Mouse (Mus musculus) embryonic facial prominence, embryonic 12.5 days (tissue): ENCODE data around the gene Ptprm. TPM values are rescaled to one million over a fixed set of nuclear protein-coding genes. Genes with fewer than 3 reads are reported as not detected.

Experiments used
- ATAC-seq: fragments of 200-750 bp; cut with Nextera tagmentation; 2 replicates; pipeline ENCODE4 v1.8.0; 2017; ENCODE audit not compliant: insufficient number of reproducible peaks, insufficient read depth, low FRiP score, low TSS enrichment
- H3K27ac ChIP-seq: fragments of 300-500 bp; sonication (generic); 2 replicates; pipeline ENCODE4 v1.5.1; 2016; ENCODE audit warnings: mild to moderate bottlenecking
- H3K27me3 ChIP-seq: fragments of 300-500 bp; sonication (generic); 2 replicates; pipeline ENCODE4 v1.6.1; 2016; ENCODE audit warnings: mild to moderate bottlenecking, moderate library complexity
- H3K36me3 ChIP-seq: fragments of 300-500 bp; sonication (generic); 2 replicates; pipeline ENCODE4 v1.6.1; 2016; ENCODE audit warnings: mild to moderate bottlenecking
- H3K4me1 ChIP-seq: fragments of 300-500 bp; sonication (generic); 2 replicates; pipeline ENCODE4 v1.6.1; 2016
- H3K4me2 ChIP-seq: fragments of 300-500 bp; sonication (generic); replicated peaks from 2 replicates; pipeline ENCODE4 v1.6.1; 2016; ENCODE audit warnings: mild to moderate bottlenecking, moderate library complexity
- H3K4me3 ChIP-seq: fragments of 300-500 bp; sonication (generic); 2 replicates; pipeline ENCODE4 v1.5.1; 2016; ENCODE audit warnings: mild to moderate bottlenecking
- H3K9ac ChIP-seq: fragments of 300-500 bp; sonication (generic); 2 replicates; pipeline ENCODE4 v1.6.1; 2016; ENCODE audit warnings: mild to moderate bottlenecking, moderate library complexity
- H3K9me3 ChIP-seq: fragments of 300-500 bp; sonication (generic); 2 replicates; pipeline ENCODE4 v1.6.1; 2016; ENCODE audit warnings: mild to moderate bottlenecking, moderate library complexity
- WGBS: fragments of 180-500 bp; shearing (Covaris S2); methylation state at CpG from one replicate; pipeline ENCODE4 v1.1.7; 2016; 5-methylcytosine and 5-hydroxymethylcytosine counted together
- polyA plus RNA-seq: library from polyadenylated mRNA; unstranded; fragments of >200 nt; fragmentation: Nextera tagmentation; extraction: Ambion mirVana; gene quantifications from 2 replicates; pipeline ENCODE4 v1.2.1, GENCODE M21; 2016

The Ptprm gene
- polyA plus RNA-seq, 1 experiment from 2014 or later, result 17.2 TPM

DNA sequence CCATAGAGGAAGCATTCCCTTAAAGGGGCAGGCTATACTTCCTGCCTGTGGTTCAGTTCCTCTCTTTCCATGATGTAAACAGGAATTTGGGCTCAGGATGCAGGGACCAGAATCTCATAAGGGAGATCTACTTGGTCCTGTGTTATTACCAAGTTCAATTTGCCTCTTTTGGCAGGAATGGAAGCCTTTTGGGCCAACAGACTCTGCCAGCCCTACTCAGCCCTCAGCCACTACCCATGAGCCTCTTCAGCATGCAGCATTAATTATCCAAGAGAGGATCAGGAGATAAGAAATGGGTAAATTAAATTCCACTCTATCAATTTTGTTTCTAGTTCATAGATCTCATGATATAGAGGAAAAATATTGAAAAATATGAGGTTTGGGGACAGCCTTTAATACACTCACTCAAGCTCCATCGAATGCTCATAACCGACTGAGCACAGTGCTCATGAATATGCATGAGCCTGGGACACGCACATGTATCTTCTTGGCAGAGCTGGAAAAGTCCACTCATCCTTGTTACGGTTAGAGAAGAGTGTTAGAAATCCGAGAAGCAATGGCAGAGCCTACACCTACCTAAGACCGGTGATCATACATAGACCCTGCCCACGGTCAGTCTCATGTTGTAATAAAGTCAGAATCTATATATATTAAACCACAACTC lies 197.0 kb downstream of the Ptprm start:
- H3K9me3 ChIP-seq, result no peaks in the 10 kb centered on the region
- no peak overlapping the region for H3K27ac ChIP-seq
- WGBS, result 80% methylated on average over 7 of the region's 7 CpGs
- no peak for ATAC-seq
- H3K4me2 ChIP-seq, result no peak overlapping the region
- no peak overlapping the region for H3K9ac ChIP-seq
- H3K4me1 ChIP-seq, result no peaks in the 10 kb centered on the region
- H3K4me3 ChIP-seq, result no peak overlapping the region
- no peaks in the 10 kb centered on the region for H3K27me3 ChIP-seq
- H3K36me3 ChIP-seq, result no peaks in the 10 kb centered on the region

DNA sequence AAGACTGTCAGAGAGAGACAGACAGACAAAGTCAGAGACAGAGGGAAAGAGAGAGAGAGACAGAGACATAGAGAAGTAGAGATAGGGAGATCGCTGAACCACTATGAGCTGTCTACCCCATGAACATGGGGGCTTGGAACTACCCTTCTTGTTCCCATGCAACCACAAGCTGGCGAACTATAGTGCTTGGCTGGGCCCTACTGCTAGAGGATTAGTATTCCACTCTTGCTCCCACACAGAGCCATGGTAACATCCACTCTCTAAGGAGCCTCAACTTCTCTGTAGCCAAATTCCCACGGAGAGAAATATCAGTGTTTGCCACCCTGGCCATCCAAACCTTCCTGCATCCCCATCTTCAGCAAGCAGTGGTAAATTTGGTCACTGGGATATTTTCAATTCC lies 202.0 kb downstream of the Ptprm start:
- no peak for ATAC-seq
- H3K9ac ChIP-seq, result no peak overlapping the region
- 91% methylated on average over 3 of the region's 3 CpGs for WGBS
- H3K27me3 ChIP-seq, result no peaks in the 10 kb centered on the region
- no peaks in the 10 kb centered on the region for H3K36me3 ChIP-seq
- H3K27ac ChIP-seq, result no peak overlapping the region
- no peak overlapping the region for H3K4me3 ChIP-seq
- H3K4me1 ChIP-seq, result no peaks in the 10 kb centered on the region
- no peaks in the 10 kb centered on the region for H3K9me3 ChIP-seq
- no peak overlapping the region for H3K4me2 ChIP-seq

GRCm38 (mm10) chr17:67150441-67150840 lies 203.8 kb downstream of the Ptprm start:
- Histone ChIP-seq H3K9me3 (no peaks in the 10 kb centered on the region), H3K4me1 (no peaks in the 10 kb centered on the region), H3K27me3 (no peaks in the 10 kb centered on the region), H3K27ac (no peak overlapping the region), H3K4me3 (no peak overlapping the region), H3K4me2 (no peak overlapping the region), H3K9ac (no peak overlapping the region), H3K36me3 (no peaks in the 10 kb centered on the region)
- no peak for ATAC-seq
- 69% methylated on average over 2 of the region's 2 CpGs for WGBS

DNA sequence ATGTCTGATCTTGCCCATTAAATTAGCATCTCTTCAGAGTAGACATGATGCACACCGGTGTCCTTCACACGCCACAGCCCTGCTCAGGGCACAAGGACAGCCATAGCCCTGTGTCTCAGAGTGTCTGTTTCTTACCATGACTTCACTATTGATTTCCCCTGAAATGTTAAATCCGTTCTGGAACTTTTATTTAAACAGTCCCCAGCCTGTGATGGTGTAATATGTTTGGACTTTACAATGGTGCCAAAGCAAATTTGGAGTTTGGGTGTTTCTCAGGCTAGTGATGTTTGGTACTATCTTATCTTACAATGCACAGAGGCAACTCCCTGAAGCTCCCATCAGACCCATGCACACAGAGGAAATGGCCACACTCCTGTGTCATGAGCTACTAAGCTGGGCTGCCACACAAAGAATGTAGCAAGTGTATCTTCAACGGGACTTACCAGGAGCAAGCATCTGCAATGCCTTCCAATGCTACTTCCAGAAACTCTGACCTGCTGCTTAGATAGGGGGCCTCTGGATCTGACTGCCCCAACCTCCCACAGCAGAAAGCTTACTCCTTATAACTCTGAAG lies 212.0 kb downstream of the Ptprm start:
- Histone ChIP-seq H3K27ac (no peak overlapping the region), H3K4me1 (no peaks in the 10 kb centered on the region), H3K9ac (no peak overlapping the region), H3K9me3 (no peaks in the 10 kb centered on the region), H3K4me3 (no peak overlapping the region), H3K27me3 (no peaks in the 10 kb centered on the region), H3K36me3 (no peaks in the 10 kb centered on the region), H3K4me2 (no peak overlapping the region)
- 82% methylated on average over 4 of the region's 4 CpGs for WGBS
- no peak for ATAC-seq

- Histone ChIP-seq H3K4me2 (no peak overlapping the region), H3K27ac (no peak overlapping the region), H3K4me1 (no peaks in the 10 kb centered on the region), H3K9ac (no peak overlapping the region), H3K9me3 (no peaks in the 10 kb centered on the region), H3K36me3 (no peaks in the 10 kb centered on the region), H3K4me3 (no peak overlapping the region), H3K27me3 (no peaks in the 10 kb centered on the region)
- ATAC-seq, result no peak
- 45% methylated on average over 1 of the region's 1 CpGs for WGBS
Observed at GRCm38 (mm10) chr17:67140502-67140901, 213.8 kb downstream of the Ptprm start.

GRCm38 (mm10) chr17:67138981-67139380 lies 215.3 kb downstream of the Ptprm start:
- Histone ChIP-seq H3K4me3 (no peak overlapping the region), H3K4me2 (no peak overlapping the region), H3K9ac (no peak overlapping the region), H3K36me3 (no peaks in the 10 kb centered on the region), H3K4me1 (no peaks in the 10 kb centered on the region), H3K27ac (no peak overlapping the region), H3K9me3 (no peaks in the 10 kb centered on the region), H3K27me3 (no peaks in the 10 kb centered on the region)
- no peak for ATAC-seq
- 71% methylated on average over 12 of the region's 12 CpGs for WGBS

GRCm38 (mm10) chr17:67136876-67137275 lies 217.4 kb downstream of the Ptprm start:
- H3K9me3 ChIP-seq, result no peaks in the 10 kb centered on the region

GRCm38 (mm10) chr17:67136421-67136820 lies 217.8 kb downstream of the Ptprm start:
- ATAC-seq, result no peak
- peaks cover 5% of the 10 kb centered on the region for H3K4me1 ChIP-seq
- no peak overlapping the region for H3K27ac ChIP-seq
- no peaks in the 10 kb centered on the region for H3K27me3 ChIP-seq
- H3K36me3 ChIP-seq, result no peaks in the 10 kb centered on the region
- 85% methylated on average over 8 of the region's 8 CpGs for WGBS
- H3K9ac ChIP-seq, result no peak overlapping the region
- H3K4me2 ChIP-seq, result no peak overlapping the region
- no peak overlapping the region for H3K4me3 ChIP-seq
- no peaks in the 10 kb centered on the region for H3K9me3 ChIP-seq

More at GRCm38 (mm10) chr17:67136876-67137275, 217.4 kb downstream of the Ptprm start:
- ATAC-seq, result no peak
- no peak overlapping the region for H3K9ac ChIP-seq
- WGBS, result 67% methylated on average over 7 of the region's 7 CpGs
- no peaks in the 10 kb centered on the region for H3K27me3 ChIP-seq
- no peaks in the 10 kb centered on the region for H3K36me3 ChIP-seq
- no peak overlapping the region for H3K4me2 ChIP-seq
- H3K27ac ChIP-seq, result no peak overlapping the region
- no peak overlapping the region for H3K4me3 ChIP-seq
- peaks cover 5% of the 10 kb centered on the region for H3K4me1 ChIP-seq

GRCm38 (mm10) chr17:67134235-67134634 lies 220.0 kb downstream of the Ptprm start:
- Histone ChIP-seq H3K9ac (no peak overlapping the region), H3K27ac (no peak overlapping the region), H3K4me3 (no peak overlapping the region), H3K9me3 (no peaks in the 10 kb centered on the region), H3K36me3 (no peaks in the 10 kb centered on the region), H3K4me1 (peaks cover 5% of the 10 kb centered on the region), H3K27me3 (no peaks in the 10 kb centered on the region), H3K4me2 (no peak overlapping the region)
- ATAC-seq, result no peak
- WGBS, result 85% methylated on average over 4 of the region's 4 CpGs

GRCm38 (mm10) chr17:67133440-67134103 lies 220.7 kb downstream of the Ptprm start:
- Histone ChIP-seq H3K27ac (peak overlapping the region; percentile 52), H3K9me3 (no peaks in the 10 kb centered on the region), H3K4me3 (no peak overlapping the region), H3K4me1 (peaks cover 6% of the 10 kb centered on the region), H3K4me2 (0 out of 2 replicates have a peak overlapping the region, but pooled peaks have one; percentile 18), H3K9ac (no peak overlapping the region), H3K27me3 (no peaks in the 10 kb centered on the region), H3K36me3 (no peaks in the 10 kb centered on the region)
- WGBS, result 28% methylated on average over 13 of the region's 13 CpGs
- ATAC-seq, result peak; percentile 52; the same call in 1 of the 2 replicates

DNA sequence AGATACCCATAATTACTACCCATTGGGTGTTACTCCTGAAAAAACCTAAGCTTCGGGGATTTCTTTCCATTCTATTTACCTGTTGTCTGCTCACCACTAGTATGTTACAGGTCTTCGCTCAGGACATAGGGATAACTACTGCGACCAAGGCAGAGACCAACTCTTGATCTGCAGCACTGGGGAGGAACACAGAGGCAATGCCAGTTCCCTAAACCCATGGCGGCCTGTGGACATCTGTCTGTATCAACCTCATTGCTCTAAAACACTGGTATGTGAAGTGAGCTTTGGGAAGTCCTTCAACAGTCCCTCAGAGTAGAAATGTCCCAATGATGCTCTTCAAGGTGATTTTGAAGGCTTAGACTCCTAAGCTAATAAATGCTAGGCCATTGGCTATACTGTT lies 221.2 kb downstream of the Ptprm start:
- H3K4me3 ChIP-seq, result no peak overlapping the region
- H3K27me3 ChIP-seq, result no peaks in the 10 kb centered on the region
- WGBS, result 96% methylated on average over 4 of the region's 4 CpGs
- H3K9ac ChIP-seq, result no peak overlapping the region
- H3K27ac ChIP-seq, result peak overlapping the region; percentile 52; the same call in 1 of the 2 replicates
- H3K4me1 ChIP-seq, result peaks cover 11% of the 10 kb centered on the region
- H3K4me2 ChIP-seq, result no peak overlapping the region
- H3K9me3 ChIP-seq, result no peaks in the 10 kb centered on the region
- no peak for ATAC-seq
- no peaks in the 10 kb centered on the region for H3K36me3 ChIP-seq

DNA sequence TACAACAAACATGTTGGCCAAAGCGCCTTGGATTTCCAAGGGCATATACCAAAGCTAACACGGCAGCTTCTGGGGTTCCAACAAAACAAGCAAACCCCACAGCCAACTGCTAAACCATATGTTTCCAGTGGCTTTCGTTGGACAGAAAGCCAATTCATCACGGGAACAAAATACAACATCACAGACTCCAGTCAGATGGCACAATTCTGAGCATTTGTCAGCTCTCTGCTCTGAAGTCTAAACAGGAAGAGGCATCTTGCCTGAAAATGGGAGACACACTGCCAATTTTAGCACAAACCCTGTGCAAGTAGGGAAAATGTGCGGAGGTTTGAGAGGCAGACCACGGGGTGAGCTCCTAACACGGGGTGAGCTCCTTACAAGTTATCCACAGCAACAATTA lies 226.7 kb downstream of the Ptprm start:
- Histone ChIP-seq H3K9me3 (no peaks in the 10 kb centered on the region), H3K36me3 (no peaks in the 10 kb centered on the region), H3K27me3 (no peaks in the 10 kb centered on the region), H3K4me2 (no peak overlapping the region), H3K9ac (no peak overlapping the region), H3K27ac (no peak overlapping the region), H3K4me1 (peaks cover 23% of the 10 kb centered on the region; the same call in 1 of the 2 replicates), H3K4me3 (no peak overlapping the region)
- ATAC-seq, result no peak
- WGBS, result 70% methylated on average over 7 of the region's 7 CpGs
